Mouse (Mus musculus): Measurements from ENCODE around the gene Dock7.
"Not testable (repeated sequence)": the region's sequence is repeated elsewhere in the genome, so short reads cannot be mapped to it uniquely, and the experiment has no call there.

The Dock7 gene

GRCm38 (mm10) chr4:99028377-99028776 lies 92.3 kb downstream of the Dock7 start:
- in situ Hi-C loops (cut with MboI; ENCODE audit: unreplicated experiment in 2 of 2), result no loop called here

- in situ Hi-C loops (cut with MboI; ENCODE audit: unreplicated experiment in 2 of 2), result no loop called here
These were observed 98.5 kb downstream of the Dock7 start for GRCm38 (mm10) chr4:99022221-99022620.

- in situ Hi-C loops (cut with MboI; ENCODE audit: unreplicated experiment in 2 of 2), result no loop called here
These were observed 109.7 kb downstream of the Dock7 start for GRCm38 (mm10) chr4:99011039-99011438.

GRCm38 (mm10) chr4:99006319-99006718 lies 114.4 kb downstream of the Dock7 start:
- in situ Hi-C loops (cut with MboI; ENCODE audit: unreplicated experiment in 2 of 2), result no loop called here

GRCm38 (mm10) chr4:99005574-99005973 lies 115.1 kb downstream of the Dock7 start:
- in situ Hi-C loops (cut with MboI; ENCODE audit: unreplicated experiment in 2 of 2), result no loop called here

- in situ Hi-C loops (cut with MboI; ENCODE audit: unreplicated experiment in 2 of 2), result no loop called here
These were observed 127.2 kb downstream of the Dock7 start for GRCm38 (mm10) chr4:98993491-98993890.

- in situ Hi-C loops (cut with MboI; ENCODE audit: unreplicated experiment in 2 of 2), result no loop called here
These were observed 136.0 kb downstream of the Dock7 start for GRCm38 (mm10) chr4:98984701-98985100.

- in situ Hi-C loops (cut with MboI; ENCODE audit: unreplicated experiment in 2 of 2), result not testable (repeated sequence)
These were observed 140.7 kb downstream of the Dock7 start for GRCm38 (mm10) chr4:98979976-98980375.

GRCm38 (mm10) chr4:98978693-98979092 lies 142.0 kb downstream of the Dock7 start:
- in situ Hi-C loops (cut with MboI; ENCODE audit: unreplicated experiment in 2 of 2), result no loop called here

GRCm38 (mm10) chr4:98978288-98978687 lies 142.4 kb downstream of the Dock7 start:
- in situ Hi-C loops (cut with MboI; ENCODE audit: unreplicated experiment in 2 of 2), result not testable (repeated sequence)

GRCm38 (mm10) chr4:98975741-98976140 lies 145.0 kb downstream of the Dock7 start:
- in situ Hi-C loops (cut with MboI; ENCODE audit: unreplicated experiment in 2 of 2), result no loop called here

- in situ Hi-C loops (cut with MboI; ENCODE audit: unreplicated experiment in 2 of 2), result no loop called here
These were observed 150.8 kb downstream of the Dock7 start for GRCm38 (mm10) chr4:98969946-98970345.

GRCm38 (mm10) chr4:98960243-98960642 lies 160.5 kb downstream of the Dock7 start:
- in situ Hi-C loops (cut with MboI; ENCODE audit: unreplicated experiment in 2 of 2), result no loop called here

GRCm38 (mm10) chr4:98955986-98956385 lies 164.7 kb downstream of the Dock7 start:
- in situ Hi-C loops (cut with MboI; ENCODE audit: unreplicated experiment in 2 of 2), result no loop called here

GRCm38 (mm10) chr4:98950563-98950962 lies 170.2 kb downstream of the Dock7 start:
- in situ Hi-C loops (cut with MboI; ENCODE audit: unreplicated experiment in 2 of 2), result no loop called here

GRCm38 (mm10) chr4:98938210-98938609 lies 182.5 kb downstream of the Dock7 start:
- in situ Hi-C loops (cut with MboI; ENCODE audit: unreplicated experiment in 2 of 2), result not testable (repeated sequence)

GRCm38 (mm10) chr4:98936036-98936435 lies 184.7 kb downstream of the Dock7 start:
- in situ Hi-C loops (cut with MboI; ENCODE audit: unreplicated experiment in 2 of 2), result no loop called here

GRCm38 (mm10) chr4:98925250-98925781 lies 195.4 kb downstream of the Dock7 start:
- in situ Hi-C loops (cut with MboI; ENCODE audit: unreplicated experiment in 2 of 2), result loop anchor here (10.0 kb wide), 4 partner anchors 491 to 1171 kb away; no protein-coding TSS in a partner anchor

GRCm38 (mm10) chr4:98924906-98925178 lies 195.9 kb downstream of the Dock7 start:
- in situ Hi-C loops (cut with MboI; ENCODE audit: unreplicated experiment in 2 of 2), result loop anchor here (5.0 to 25.0 kb wide), 6 partner anchors 488 to 1170 kb away; partner anchors contain the start of gene Alg6 (in 1 of the 2)

- in situ Hi-C loops (cut with MboI; ENCODE audit: unreplicated experiment in 2 of 2), result loop anchor here (5.0 to 25.0 kb wide), 6 partner anchors 487 to 1169 kb away; partner anchors contain the start of gene Alg6 (in 1 of the 2)
These were observed 196.4 kb downstream of the Dock7 start for GRCm38 (mm10) chr4:98924071-98924905.

- in situ Hi-C loops (cut with MboI; ENCODE audit: unreplicated experiment in 2 of 2), result loop anchor here (5.0 to 25.0 kb wide), 6 partner anchors 486 to 1169 kb away; partner anchors contain the start of gene Alg6 (in 1 of the 2)
These were observed 197.1 kb downstream of the Dock7 start, which contains the start of gene Usp1 for GRCm38 (mm10) chr4:98923568-98924070. TSS of gene Usp1 (plus strand) at chr4:98923810.
